23 mouse cellular contexts compared by ENCODE assay signal in genomic region chr8:95907885-95908284, GRCm38 (mm10).
"Had no signal": no experiment of that assay in that cellular context is flagged by ENCODE, and none has a peak within 500 bp of the region (broad histone marks: within the 10 kb centered on the region; RNA-seq: fewer than 3 reads in every experiment).

No protein-coding gene starts in this region.

- H3K27me3 ChIP-seq: heart, embryonic 13.5 days; heart, embryonic 15.5 days; hindbrain, embryonic 13.5 days; hindbrain, embryonic 15.5 days; limb, embryonic 13.5 days; limb, embryonic 15.5 days had no signal

- H3K9me3 ChIP-seq: heart, embryonic 13.5 days; heart, embryonic 15.5 days; hindbrain, embryonic 13.5 days; hindbrain, embryonic 15.5 days; limb, embryonic 13.5 days; limb, embryonic 15.5 days; liver, embryonic 12.5 days had no signal

- DNase-seq: forebrain, postnatal 0 days; gastrocnemius, postnatal 14 days; gastrocnemius, postnatal 36 days; heart, adult 11 months; heart, adult 2 months; heart, postnatal 14 days; heart, postnatal 36 days; kidney, adult 18-20 months; kidney, postnatal 14 days; layer of hippocampus, adult 9-11 months; layer of hippocampus, postnatal 36 days; left cerebral cortex, postnatal 4 days had no signal

- H3K36me3 ChIP-seq: heart, embryonic 13.5 days; heart, embryonic 15.5 days; hindbrain, embryonic 13.5 days; hindbrain, embryonic 15.5 days; limb, embryonic 13.5 days; limb, embryonic 15.5 days; liver, embryonic 12.5 days had no signal

- H3K4me3 ChIP-seq: heart, adult 2 months; heart, embryonic 13.5 days; heart, embryonic 15.5 days; hindbrain, embryonic 13.5 days; hindbrain, embryonic 15.5 days; limb, embryonic 13.5 days; limb, embryonic 15.5 days; liver, embryonic 12.5 days had no signal

- H3K9ac ChIP-seq: forebrain, postnatal 0 days; heart, embryonic 13.5 days; heart, embryonic 15.5 days; hindbrain, embryonic 13.5 days; hindbrain, embryonic 15.5 days; limb, embryonic 13.5 days; limb, embryonic 15.5 days; liver, embryonic 12.5 days; liver, embryonic 14.5 days had no signal

- H3K4me1 ChIP-seq: heart, embryonic 13.5 days; heart, embryonic 15.5 days; hindbrain, embryonic 13.5 days; hindbrain, embryonic 15.5 days; limb, embryonic 13.5 days; limb, embryonic 15.5 days; liver, embryonic 12.5 days had no signal

- H3K27ac ChIP-seq: heart, adult 2 months; heart, embryonic 13.5 days; heart, embryonic 15.5 days; hindbrain, embryonic 13.5 days; hindbrain, embryonic 15.5 days; hindbrain, postnatal 0 days; limb, embryonic 13.5 days; limb, embryonic 15.5 days; liver, embryonic 12.5 days; liver, embryonic 14.5 days had no signal

- ATAC-seq: forebrain, postnatal 0 days; hindbrain, postnatal 0 days; intestine, embryonic 16.5 days; liver, embryonic 12.5 days had no signal

- H3K4me2 ChIP-seq: heart, embryonic 11.5 days; heart, embryonic 13.5 days; heart, embryonic 15.5 days; hindbrain, embryonic 13.5 days; hindbrain, embryonic 15.5 days; limb, embryonic 13.5 days; limb, embryonic 15.5 days; liver, embryonic 12.5 days had no signal
